Mouse (Mus musculus): ENCODE results near the gene Zbtb3. TPM values are rescaled to one million over a fixed set of nuclear protein-coding genes. Genes with fewer than 3 reads are reported as not detected.

The Zbtb3 gene
- polyA plus RNA-seq, 1 experiment from 2014 or later = 4.4 TPM

DNA sequence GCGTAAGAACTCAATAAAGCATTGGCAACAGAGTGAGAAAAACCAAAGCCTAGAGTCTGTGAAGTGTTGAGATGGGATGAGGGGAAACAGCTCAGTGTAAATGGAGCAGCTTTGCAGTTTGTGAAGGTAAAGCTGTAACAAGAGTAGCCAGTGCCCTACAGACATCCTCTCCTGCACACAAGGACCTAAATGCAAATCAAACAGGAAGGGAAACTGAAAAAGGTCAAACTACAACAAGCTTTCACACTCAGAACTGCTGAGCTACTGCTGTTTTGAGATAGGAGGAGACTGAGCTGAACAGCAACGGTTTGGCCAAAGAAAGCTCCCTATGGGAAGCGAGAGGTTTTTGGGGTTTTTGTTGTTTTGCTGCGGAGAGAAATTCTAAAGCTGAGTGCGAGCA is 4.5 kb downstream of the Zbtb3 start:
- 90% methylated on average over 5 of the region's 5 CpGs for WGBS
- Histone ChIP-seq H3K4me2 (no peak overlapping the region), H3K9me3 (no peaks in the 10 kb centered on the region), H3K27me3 (replicated peaks) (no peaks in the 10 kb centered on the region), H3K27ac (no peak overlapping the region), H3K4me1 (peaks cover 14% of the 10 kb centered on the region), H3K36me3 (peaks cover 26% of the 10 kb centered on the region; the same call in 1 of the 2 replicates), H3K9ac (no peak overlapping the region), H3K4me3 (replicated peaks) (no peak overlapping the region)
- ATAC-seq (ENCODE audit: insufficient read depth, low FRiP score, low read depth) = no peak

DNA sequence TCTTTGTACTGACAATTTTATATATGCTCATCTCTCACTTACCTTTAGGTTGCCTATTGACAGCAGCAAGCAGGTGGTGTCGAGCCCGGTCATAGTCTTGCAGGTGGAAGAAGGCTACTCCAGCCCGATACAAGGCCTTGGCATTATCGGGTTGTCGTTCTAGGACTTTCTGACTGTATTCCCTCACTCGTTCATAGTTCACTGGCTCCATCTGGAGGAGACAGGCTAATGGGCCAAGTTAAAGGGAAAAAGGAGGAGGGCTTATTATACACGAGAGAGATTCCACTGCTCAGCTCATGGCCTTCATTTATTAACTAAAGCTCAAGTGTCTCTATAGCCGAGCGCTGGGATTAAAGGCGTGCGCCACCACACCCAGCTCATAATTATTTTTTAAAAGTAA is 13.5 kb downstream of the Zbtb3 start:
- H3K27me3 ChIP-seq (replicated peaks) = no peaks in the 10 kb centered on the region
- H3K9ac ChIP-seq = no peak overlapping the region
- no peak overlapping the region for H3K4me2 ChIP-seq
- no peak overlapping the region for H3K4me3 ChIP-seq (replicated peaks)
- H3K9me3 ChIP-seq = no peaks in the 10 kb centered on the region
- peaks cover 21% of the 10 kb centered on the region; the same call in 1 of the 2 replicates for H3K4me1 ChIP-seq
- no peak for ATAC-seq (ENCODE audit: insufficient read depth, low FRiP score, low read depth)
- H3K36me3 ChIP-seq = peaks cover 33% of the 10 kb centered on the region; the same call in 1 of the 2 replicates
- WGBS = 67% methylated on average over 11 of the region's 11 CpGs
- no peak overlapping the region for H3K27ac ChIP-seq

DNA sequence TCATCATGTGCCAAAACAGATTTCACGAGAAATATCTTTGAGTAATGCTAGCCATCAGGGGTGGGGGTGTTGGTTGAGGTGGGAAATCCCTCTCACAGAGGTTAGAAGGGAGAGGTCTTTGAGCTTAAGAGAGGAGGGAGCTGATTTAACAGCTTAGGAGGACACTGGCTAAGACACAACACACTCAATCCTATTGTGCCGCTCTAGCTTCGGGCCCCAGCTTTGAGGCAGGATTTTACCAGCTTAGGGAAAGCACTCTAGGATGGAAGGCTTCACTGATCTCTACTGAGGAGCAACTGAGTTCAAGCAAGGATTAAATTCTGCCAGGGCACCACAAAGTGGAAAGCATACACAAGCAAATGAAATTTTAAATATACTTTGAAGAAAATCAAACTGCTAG is 14.6 kb downstream of the Zbtb3 start:
- no peak for ATAC-seq (ENCODE audit: insufficient read depth, low FRiP score, low read depth)
- Histone ChIP-seq H3K4me2 (0 out of 2 replicates have a peak overlapping the region, but pooled peaks have one; percentile 17), H3K9ac (no peak overlapping the region), H3K4me3 (replicated peaks) (no peak overlapping the region), H3K36me3 (peaks cover 28% of the 10 kb centered on the region; the same call in 1 of the 2 replicates), H3K27ac (no peak overlapping the region), H3K9me3 (no peaks in the 10 kb centered on the region), H3K27me3 (replicated peaks) (no peaks in the 10 kb centered on the region), H3K4me1 (peaks cover 22% of the 10 kb centered on the region; the same call in 1 of the 2 replicates)
- 74% methylated on average over 3 of the region's 3 CpGs for WGBS

DNA sequence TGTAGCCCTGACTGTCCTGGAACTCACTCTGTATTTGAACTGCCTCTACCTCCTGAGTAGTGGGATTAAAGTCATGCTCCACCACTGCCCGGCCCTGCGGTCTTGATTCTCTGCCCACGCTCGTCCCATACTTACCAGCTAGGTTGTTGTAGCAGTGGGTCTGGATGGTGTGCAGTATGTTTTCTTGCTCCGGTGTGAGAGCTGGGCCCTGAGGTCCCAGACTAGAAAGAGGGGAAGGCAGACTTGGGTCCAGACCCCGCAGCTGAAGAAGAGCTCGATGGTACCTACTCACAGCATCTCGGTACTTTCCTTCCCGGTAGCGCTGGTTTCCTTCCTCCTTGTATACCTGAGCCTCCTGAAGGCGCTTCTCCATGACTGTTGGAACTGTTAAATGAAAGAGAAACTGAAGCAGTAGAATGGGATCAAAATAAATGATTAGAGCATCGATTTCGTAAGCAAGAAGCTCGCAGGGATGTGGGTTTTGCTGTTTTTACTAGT is 16.0 kb downstream of the Zbtb3 start:
- H3K4me1 ChIP-seq = peaks cover 29% of the 10 kb centered on the region; the same call in 1 of the 2 replicates
- no peaks in the 10 kb centered on the region for H3K9me3 ChIP-seq
- H3K9ac ChIP-seq = peak overlapping the region; percentile 60
- peaks cover 20% of the 10 kb centered on the region; the same call in 1 of the 2 replicates for H3K36me3 ChIP-seq
- no peaks in the 10 kb centered on the region for H3K27me3 ChIP-seq (replicated peaks)
- peak overlapping the region; percentile 100 for H3K27ac ChIP-seq
- ATAC-seq (ENCODE audit: insufficient read depth, low FRiP score, low read depth) = no peak
- peak overlapping the region; percentile 74 for H3K4me2 ChIP-seq
- 18% methylated on average over 14 of the region's 14 CpGs for WGBS
- peak overlapping the region; percentile 93 for H3K4me3 ChIP-seq (replicated peaks)

DNA sequence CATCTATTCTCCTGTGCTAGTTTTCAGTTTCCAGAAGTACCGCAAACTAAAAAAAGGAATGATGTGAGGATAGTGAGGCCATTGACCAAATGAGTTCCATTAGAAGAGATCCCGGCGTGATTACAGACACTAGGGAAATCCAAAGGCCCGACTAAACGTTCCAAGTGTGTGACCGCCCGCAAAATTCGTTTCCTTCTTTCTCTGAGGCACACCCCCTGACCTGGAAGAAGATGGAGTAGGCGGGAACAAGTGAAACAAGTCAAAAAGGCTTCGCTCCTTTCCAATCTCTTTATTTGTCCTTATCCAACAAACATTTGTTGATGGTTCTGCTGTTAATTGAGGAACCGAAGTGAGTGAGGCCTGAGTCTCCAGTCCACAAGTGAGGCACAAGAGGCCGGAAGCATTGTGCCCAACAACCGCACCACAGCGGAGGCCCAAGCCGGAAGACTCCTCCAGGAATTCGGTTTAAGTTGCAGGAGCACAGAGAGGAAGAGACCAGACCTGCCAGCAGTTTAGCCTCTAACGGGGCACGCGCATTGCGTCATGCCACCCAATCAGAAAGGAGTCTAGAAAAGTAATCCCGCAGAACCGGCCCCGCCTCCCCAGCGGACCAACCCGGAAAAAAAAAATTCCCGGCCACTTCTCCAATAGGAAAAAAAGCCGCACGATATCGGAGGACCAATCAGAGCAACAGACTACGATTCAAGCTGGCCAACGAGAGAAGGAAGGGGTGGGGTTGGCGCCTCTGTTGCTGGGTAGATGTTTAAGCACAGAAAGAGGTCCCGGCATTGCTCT is 16.6 kb downstream of the Zbtb3 start, which contains the start of gene Ttc9c:
Ttc9c (minus strand) TSS at position 533 of the 795 bp plus-strand sequence.
- Histone ChIP-seq H3K36me3 (peaks cover 15% of the 10 kb centered on the region; the same call in 1 of the 2 replicates), H3K4me3 (replicated peaks) (peak within 1 kb of the TSS; percentile 93), H3K27me3 (replicated peaks) (no peaks in the 10 kb centered on the region), H3K4me2 (peak within 1 kb of the TSS; percentile 74), H3K9ac (peak within 1 kb of the TSS; percentile 98), H3K27ac (peak within 1 kb of the TSS; percentile 100), H3K4me1 (peaks cover 29% of the 10 kb centered on the region; the same call in 1 of the 2 replicates), H3K9me3 (no peaks in the 10 kb centered on the region)
- ATAC-seq (ENCODE audit: insufficient read depth, low FRiP score, low read depth) = peak; percentile 88
- WGBS = under 1% methylated on average over 33 of the region's 33 CpGs

DNA sequence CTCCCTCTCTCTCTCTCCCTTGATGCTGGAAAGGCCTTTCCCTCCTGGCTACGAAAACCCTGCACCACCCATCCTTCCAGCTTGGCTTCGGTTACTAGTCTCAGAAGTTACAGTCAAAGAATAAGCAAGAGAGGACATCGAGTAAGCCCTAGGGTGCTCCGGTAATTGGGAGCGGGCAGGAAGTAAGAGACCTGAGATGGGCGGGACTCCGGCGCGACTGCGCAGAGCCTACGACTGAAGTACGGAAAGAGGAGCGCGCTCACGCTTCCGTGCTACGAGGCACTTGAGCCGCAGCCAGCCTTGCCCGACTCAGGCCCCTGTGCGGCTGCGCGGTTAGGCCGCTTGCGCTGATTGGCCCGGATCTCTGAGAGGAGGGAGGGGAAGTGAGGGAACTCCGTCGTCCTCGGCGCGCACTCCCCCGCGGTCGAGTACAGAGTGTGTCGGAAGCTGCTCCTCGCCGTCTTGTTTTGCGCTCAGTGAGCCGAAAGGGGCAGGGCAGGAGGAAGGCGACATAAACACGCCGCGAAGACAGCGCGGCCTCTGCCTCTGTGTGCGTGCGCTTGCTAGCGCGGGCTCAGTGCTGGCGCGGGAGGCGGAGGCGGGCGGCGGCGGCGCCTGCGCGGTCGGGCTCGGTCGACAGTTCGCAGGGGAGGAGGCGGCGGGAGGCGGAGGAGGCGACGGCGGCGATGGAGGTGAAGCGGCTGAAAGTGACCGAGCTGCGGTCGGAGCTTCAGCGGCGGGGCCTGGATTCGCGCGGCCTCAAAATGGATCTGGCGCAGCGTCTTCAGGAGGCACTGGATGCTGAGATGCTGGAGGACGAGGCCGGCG is 17.5 kb downstream of the Zbtb3 start, which contains the start of gene Hnrnpul2:
Hnrnpul2 (plus strand) TSS at position 415 of the 828 bp plus-strand sequence.
- Histone ChIP-seq H3K9me3 (no peaks in the 10 kb centered on the region), H3K4me3 (replicated peaks) (peak within 1 kb of the TSS; percentile 93), H3K4me1 (peaks cover 29% of the 10 kb centered on the region; the same call in 1 of the 2 replicates), H3K9ac (peak within 1 kb of the TSS; percentile 98), H3K27ac (peak within 1 kb of the TSS; percentile 100), H3K4me2 (peak within 1 kb of the TSS; percentile 74), H3K27me3 (replicated peaks) (no peaks in the 10 kb centered on the region), H3K36me3 (peaks cover 17% of the 10 kb centered on the region)
- WGBS = under 1% methylated on average over 81 of the region's 83 CpGs
- ATAC-seq (ENCODE audit: insufficient read depth, low FRiP score, low read depth) = peak; percentile 94

DNA sequence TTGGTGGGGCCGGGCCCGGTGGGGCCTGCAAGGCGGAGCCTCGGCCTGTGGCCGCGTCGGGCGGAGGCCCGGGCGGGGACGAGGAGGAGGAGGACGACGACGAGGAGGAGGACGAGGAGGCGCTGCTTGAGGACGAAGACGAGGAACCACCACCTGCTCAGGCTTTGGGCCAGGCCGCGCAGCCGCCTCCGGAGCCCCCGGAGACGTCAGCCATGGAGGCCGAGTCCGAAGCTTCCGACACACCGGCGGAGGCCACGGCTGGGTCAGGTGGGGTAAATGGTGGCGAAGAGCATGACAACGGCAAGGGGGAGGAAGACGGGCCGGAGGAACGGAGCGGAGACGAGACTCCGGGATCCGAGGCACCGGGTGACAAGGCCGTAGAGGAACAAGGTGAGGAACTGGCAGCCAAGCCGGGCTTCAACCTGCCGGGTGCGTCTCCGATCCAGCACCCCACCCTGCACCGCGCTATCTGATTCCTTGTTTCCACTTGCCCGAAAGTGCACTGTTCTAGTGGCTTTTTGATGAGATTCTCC is 18.1 kb downstream of the Zbtb3 start:
- Histone ChIP-seq H3K27me3 (replicated peaks) (no peaks in the 10 kb centered on the region), H3K9me3 (no peaks in the 10 kb centered on the region), H3K4me1 (peaks cover 29% of the 10 kb centered on the region; the same call in 1 of the 2 replicates), H3K36me3 (peaks cover 20% of the 10 kb centered on the region), H3K4me3 (replicated peaks) (peak overlapping the region; percentile 93), H3K27ac (peak overlapping the region; percentile 100), H3K4me2 (peak overlapping the region; percentile 73), H3K9ac (peak overlapping the region; percentile 98)
- ATAC-seq (ENCODE audit: insufficient read depth, low FRiP score, low read depth) = peak; percentile 14; the same call in 1 of the 2 replicates
- WGBS = 0% methylated on average over 47 of the region's 48 CpGs

DNA sequence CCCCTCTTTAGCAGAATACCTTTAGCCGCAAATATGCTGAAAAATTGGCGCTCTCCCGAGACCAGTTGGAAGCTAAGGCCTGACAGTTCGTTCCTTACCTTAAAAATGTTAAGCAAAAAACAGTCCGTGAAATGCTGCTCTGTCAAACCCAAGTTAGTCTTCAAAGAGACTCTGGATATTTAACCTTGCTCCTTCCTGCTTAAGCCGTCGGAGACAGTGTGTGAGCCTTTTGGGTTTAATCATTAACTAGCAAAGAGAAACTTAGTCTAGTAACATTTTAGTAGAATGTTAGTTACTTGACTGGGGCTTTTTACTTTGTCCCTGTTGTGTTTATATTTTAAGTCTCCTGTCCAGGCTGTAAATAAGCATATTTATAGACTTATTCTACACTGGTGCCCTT is 18.8 kb downstream of the Zbtb3 start:
- Histone ChIP-seq H3K4me2 (peak overlapping the region; percentile 73), H3K9me3 (no peaks in the 10 kb centered on the region), H3K4me3 (replicated peaks) (peak overlapping the region; percentile 93), H3K27me3 (replicated peaks) (no peaks in the 10 kb centered on the region), H3K9ac (peak overlapping the region; percentile 98), H3K4me1 (peaks cover 24% of the 10 kb centered on the region; the same call in 1 of the 2 replicates), H3K36me3 (peaks cover 25% of the 10 kb centered on the region), H3K27ac (peak overlapping the region; percentile 100)
- WGBS = under 1% methylated on average over 7 of the region's 7 CpGs
- no peak for ATAC-seq (ENCODE audit: insufficient read depth, low FRiP score, low read depth)

DNA sequence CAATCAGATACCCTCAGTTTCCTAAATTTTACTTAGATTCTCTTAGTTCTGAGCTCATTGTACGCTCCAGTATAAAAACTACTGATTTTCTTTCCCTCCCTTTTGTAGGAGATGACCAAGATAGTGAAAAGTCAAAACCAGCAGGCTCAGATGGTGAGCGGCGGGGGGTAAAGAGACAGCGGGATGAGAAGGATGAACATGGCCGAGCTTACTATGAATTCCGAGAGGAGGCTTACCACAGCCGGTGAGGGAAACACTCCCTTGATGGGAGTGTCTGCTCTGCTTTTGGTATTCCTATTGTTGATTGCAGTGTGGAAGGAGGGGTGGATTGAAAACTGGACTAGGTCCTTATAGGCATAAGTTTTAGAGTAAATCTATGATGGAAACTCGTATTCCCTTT is 20.3 kb downstream of the Zbtb3 start:
- Histone ChIP-seq H3K9me3 (no peaks in the 10 kb centered on the region), H3K4me1 (peaks cover 14% of the 10 kb centered on the region; the same call in 1 of the 2 replicates), H3K27ac (no peak overlapping the region), H3K9ac (no peak overlapping the region), H3K36me3 (peaks cover 35% of the 10 kb centered on the region), H3K27me3 (replicated peaks) (no peaks in the 10 kb centered on the region), H3K4me3 (replicated peaks) (no peak overlapping the region; the same call in 1 of the 2 replicates), H3K4me2 (peak overlapping the region; percentile 73)
- no peak for ATAC-seq (ENCODE audit: insufficient read depth, low FRiP score, low read depth)
- 69% methylated on average over 8 of the region's 8 CpGs for whole genome bisulfite sequencing

DNA sequence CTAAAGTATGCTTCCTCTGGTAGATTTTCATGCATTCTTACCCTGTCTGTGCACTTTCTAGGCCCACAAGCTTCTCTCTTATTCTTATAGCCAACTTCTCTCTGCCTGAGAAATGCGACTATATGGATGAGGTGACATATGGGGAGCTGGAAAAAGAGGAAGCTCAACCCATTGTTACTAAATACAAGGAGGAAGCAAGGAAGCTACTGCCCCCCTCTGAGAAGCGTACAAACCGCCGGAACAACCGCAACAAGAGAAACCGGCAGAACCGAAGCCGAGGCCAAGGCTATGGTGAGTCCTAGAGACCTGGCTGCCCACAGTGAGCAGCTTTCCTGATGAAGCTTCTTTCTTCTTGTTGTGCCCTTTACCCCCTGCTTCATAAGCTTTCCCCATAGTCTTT is 27.3 kb downstream of the Zbtb3 start, which contains the start of gene AC129217.1:
AC129217.1 (plus strand) TSS at position 114 of the 400 bp plus-strand sequence.
- Histone ChIP-seq H3K27me3 (replicated peaks) (no peaks in the 10 kb centered on the region), H3K9me3 (no peaks in the 10 kb centered on the region), H3K4me1 (no peaks in the 10 kb centered on the region), H3K36me3 (peaks cover 85% of the 10 kb centered on the region), H3K4me2 (no peak within 1 kb of the TSS), H3K4me3 (replicated peaks) (no peak within 1 kb of the TSS), H3K27ac (no peak within 1 kb of the TSS), H3K9ac (no peak within 1 kb of the TSS)
- 86% methylated on average over 8 of the region's 8 CpGs for WGBS
- no peak for ATAC-seq (ENCODE audit: insufficient read depth, low FRiP score, low read depth)

DNA sequence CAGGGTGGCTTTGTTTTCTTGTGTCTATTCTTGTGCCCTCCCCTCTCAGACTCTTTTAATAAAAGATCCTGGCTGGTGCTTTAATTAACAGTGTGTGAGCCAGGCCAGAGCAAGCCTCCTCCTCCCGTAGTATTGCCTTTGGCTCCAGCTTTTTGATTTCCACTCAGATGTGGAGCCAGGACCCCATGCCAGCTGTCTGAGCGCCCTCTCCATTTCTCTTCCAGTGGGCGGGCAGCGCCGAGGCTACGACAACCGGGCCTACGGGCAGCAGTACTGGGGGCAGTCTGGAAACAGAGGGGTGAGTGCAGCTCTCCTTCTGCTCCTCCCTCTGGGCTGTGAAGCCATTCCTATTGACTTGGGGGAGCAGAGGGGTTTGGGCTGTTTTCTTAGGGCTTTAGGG is 28.3 kb downstream of the Zbtb3 start:
- Histone ChIP-seq H3K9ac (no peak overlapping the region), H3K27ac (no peak overlapping the region), H3K4me2 (no peak overlapping the region), H3K27me3 (replicated peaks) (no peaks in the 10 kb centered on the region), H3K4me1 (no peaks in the 10 kb centered on the region), H3K36me3 (peaks cover 80% of the 10 kb centered on the region), H3K4me3 (replicated peaks) (no peak overlapping the region), H3K9me3 (no peaks in the 10 kb centered on the region)
- no peak for ATAC-seq (ENCODE audit: insufficient read depth, low FRiP score, low read depth)
- 91% methylated on average over 8 of the region's 8 CpGs for WGBS

All from stomach, embryonic 15.5 days (tissue).